Mouse (Mus musculus): ENCODE measurements around the gene Atp11b. TPM values are rescaled to one million over a fixed set of nuclear protein-coding genes. Genes with fewer than 3 reads are reported as not detected.
A peak's percentile ranks its signal among the peaks of the same experiment; 100 is the strongest.

Gene Atp11b
- polyA plus RNA-seq, 1 experiment from 2014 or later = 26.3 TPM

DNA sequence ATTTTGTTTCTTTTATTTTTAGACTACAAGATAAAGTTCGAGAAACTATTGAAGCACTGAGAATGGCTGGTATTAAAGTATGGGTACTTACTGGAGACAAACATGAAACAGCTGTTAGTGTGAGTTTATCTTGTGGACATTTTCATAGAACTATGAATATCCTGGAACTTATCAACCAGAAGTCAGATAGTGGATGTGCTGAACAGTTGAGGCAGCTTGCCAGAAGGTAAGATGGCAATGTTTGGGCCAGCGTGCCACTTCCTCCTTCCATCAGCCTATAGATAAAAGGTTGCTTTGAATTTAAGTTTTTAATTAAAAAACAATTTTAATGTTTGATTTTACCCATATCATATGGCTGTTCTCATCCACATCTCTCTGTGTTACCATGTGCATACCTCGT, 66.0 kb downstream of the Atp11b start:
- no peak overlapping the region for H3K9ac ChIP-seq (ENCODE audit: low read length)
- H3K4me1 ChIP-seq (ENCODE audit: control insufficient read depth in 2 of 2, insufficient read depth in 2 of 2, low read length in 2 of 2) = no peaks in the 10 kb centered on the region
- H3K27me3 ChIP-seq (ENCODE audit: control insufficient read depth, insufficient read depth, low read length) = no peaks in the 10 kb centered on the region
- H3K9me3 ChIP-seq (ENCODE audit: control insufficient read depth, low read length) = no peaks in the 10 kb centered on the region
- peaks cover 14% of the 10 kb centered on the region; the same call in 1 of the 2 replicates for H3K36me3 ChIP-seq (ENCODE audit: control insufficient read depth, insufficient read depth, low read length)
- no peak overlapping the region for H3K27ac ChIP-seq (replicated peaks in 1 of 2; ENCODE audit: control insufficient read depth in 1 of 2, insufficient read depth in 1 of 2, low read depth in 2 of 2, low read length in 2 of 2)
- 59% methylated on average over 3 of the region's 3 CpGs for WGBS
- H3K4me2 ChIP-seq (ENCODE audit: low read length) = no peak overlapping the region
- ATAC-seq (ENCODE audit: insufficient number of reproducible peaks, insufficient read depth, low FRiP score, low read depth) = no peak
- no peak overlapping the region for H3K4me3 ChIP-seq (ENCODE audit: control insufficient read depth in 1 of 2, insufficient read depth in 1 of 2, low read depth in 1 of 2, low read length in 2 of 2)

DNA sequence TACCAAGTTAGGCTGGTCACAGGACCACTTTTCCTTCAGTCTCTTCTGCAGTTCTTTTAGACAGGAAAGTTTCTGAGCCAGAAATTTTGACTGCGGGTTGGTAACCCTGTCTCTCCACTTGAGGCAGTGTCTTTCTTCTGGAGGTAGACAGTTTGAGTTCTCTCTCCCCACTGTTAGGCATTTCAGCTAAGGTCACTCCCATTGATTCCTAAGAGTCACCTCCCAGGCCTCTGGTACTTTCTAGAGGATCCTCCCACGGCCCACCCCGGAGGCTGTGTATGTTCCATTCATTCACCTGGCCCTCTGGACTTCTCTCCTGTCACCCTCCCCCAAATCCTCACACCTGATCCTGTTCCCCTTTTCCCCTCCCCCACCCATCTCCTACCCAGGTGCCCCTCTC, 68.1 kb downstream of the Atp11b start:
- H3K9me3 ChIP-seq (ENCODE audit: control insufficient read depth, low read length) = no peaks in the 10 kb centered on the region
- WGBS = 90% methylated on average over 3 of the region's 3 CpGs
- H3K4me3 ChIP-seq (ENCODE audit: control insufficient read depth in 1 of 2, insufficient read depth in 1 of 2, low read depth in 1 of 2, low read length in 2 of 2) = no peak overlapping the region
- no peak overlapping the region for H3K27ac ChIP-seq (replicated peaks in 1 of 2; ENCODE audit: control insufficient read depth in 1 of 2, insufficient read depth in 1 of 2, low read depth in 2 of 2, low read length in 2 of 2)
- no peak overlapping the region for H3K9ac ChIP-seq (ENCODE audit: low read length)
- no peaks in the 10 kb centered on the region for H3K27me3 ChIP-seq (ENCODE audit: control insufficient read depth, insufficient read depth, low read length)
- H3K4me1 ChIP-seq (ENCODE audit: control insufficient read depth in 2 of 2, insufficient read depth in 2 of 2, low read length in 2 of 2) = no peaks in the 10 kb centered on the region
- H3K4me2 ChIP-seq (ENCODE audit: low read length) = no peak overlapping the region
- no peak for ATAC-seq (ENCODE audit: insufficient number of reproducible peaks, insufficient read depth, low FRiP score, low read depth)
- peaks cover 14% of the 10 kb centered on the region; the same call in 1 of the 2 replicates for H3K36me3 ChIP-seq (ENCODE audit: control insufficient read depth, insufficient read depth, low read length)

DNA sequence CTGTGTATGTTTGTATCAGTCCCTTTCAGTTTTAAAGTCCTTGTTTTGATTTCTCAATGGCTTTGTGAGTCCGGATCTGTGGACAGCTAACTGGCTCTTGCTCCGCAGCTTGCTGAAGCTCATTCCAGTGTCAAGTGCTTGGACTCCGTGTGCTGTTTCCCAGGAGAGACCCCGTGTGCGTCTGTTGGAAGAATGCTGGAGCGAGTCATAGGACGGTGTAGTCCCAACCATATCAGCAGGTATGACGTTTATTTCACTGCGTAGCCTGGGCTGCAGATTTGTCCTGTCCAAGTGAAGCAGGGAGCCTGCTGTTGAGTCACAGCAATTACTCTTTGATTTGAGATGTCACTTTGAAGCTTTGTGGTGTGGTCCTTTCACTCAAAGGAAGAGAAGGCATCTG, 95.4 kb downstream of the Atp11b start:
- H3K27ac ChIP-seq (replicated peaks in 1 of 2; ENCODE audit: control insufficient read depth in 1 of 2, insufficient read depth in 1 of 2, low read depth in 2 of 2, low read length in 2 of 2) = peak overlapping the region in 1 of 2 experiments; percentile 39; a peak in 1 of 4 replicates
- ATAC-seq (ENCODE audit: insufficient number of reproducible peaks, insufficient read depth, low FRiP score, low read depth) = no peak
- peak overlapping the region; percentile 21; the same call in 1 of the 2 replicates for H3K4me2 ChIP-seq (ENCODE audit: low read length)
- no peaks in the 10 kb centered on the region for H3K27me3 ChIP-seq (ENCODE audit: control insufficient read depth, insufficient read depth, low read length)
- H3K36me3 ChIP-seq (ENCODE audit: control insufficient read depth, insufficient read depth, low read length) = peaks cover 24% of the 10 kb centered on the region; the same call in 1 of the 2 replicates
- 47% methylated on average over 9 of the region's 9 CpGs for WGBS
- H3K4me1 ChIP-seq (ENCODE audit: control insufficient read depth in 2 of 2, insufficient read depth in 2 of 2, low read length in 2 of 2) = peaks cover 0 to 5% of the 10 kb centered on the region in 2 experiments; a peak in 2 of 4 replicates
- no peaks in the 10 kb centered on the region for H3K9me3 ChIP-seq (ENCODE audit: control insufficient read depth, low read length)
- no peak overlapping the region for H3K4me3 ChIP-seq (ENCODE audit: control insufficient read depth in 1 of 2, insufficient read depth in 1 of 2, low read depth in 1 of 2, low read length in 2 of 2)
- H3K9ac ChIP-seq (ENCODE audit: low read length) = peak overlapping the region; percentile 30; the same call in 1 of the 2 replicates

DNA sequence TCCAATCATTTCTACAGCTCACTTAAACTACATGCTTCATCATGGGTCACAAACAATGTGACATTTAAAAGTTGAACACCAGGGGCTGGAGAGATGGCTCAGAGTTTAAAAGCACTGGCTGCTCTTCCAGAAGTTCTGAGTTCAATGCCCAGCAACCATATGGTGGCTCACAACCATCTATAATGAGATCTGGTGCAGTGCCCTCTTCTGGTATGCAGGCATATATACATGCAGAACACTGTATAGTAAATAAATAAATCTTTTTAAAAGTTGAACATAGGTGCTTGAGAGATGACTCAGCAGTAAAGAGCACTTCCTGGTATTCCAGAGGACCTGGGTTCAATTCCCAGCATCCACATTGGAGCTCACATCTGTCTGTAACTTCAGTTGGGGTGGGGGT, 129.4 kb downstream of the Atp11b start:
- Histone ChIP-seq H3K27ac (replicated peaks in 1 of 2; ENCODE audit: control insufficient read depth in 1 of 2, insufficient read depth in 1 of 2, low read depth in 2 of 2, low read length in 2 of 2) (no peak overlapping the region), H3K4me2 (ENCODE audit: low read length) (no peak overlapping the region), H3K9me3 (ENCODE audit: control insufficient read depth, low read length) (no peaks in the 10 kb centered on the region), H3K4me3 (ENCODE audit: control insufficient read depth in 1 of 2, insufficient read depth in 1 of 2, low read depth in 1 of 2, low read length in 2 of 2) (no peak overlapping the region), H3K36me3 (ENCODE audit: control insufficient read depth, insufficient read depth, low read length) (no peaks in the 10 kb centered on the region), H3K4me1 (ENCODE audit: control insufficient read depth in 2 of 2, insufficient read depth in 2 of 2, low read length in 2 of 2) (0 out of 4 replicates have a peak, but pooled peaks cover 0 to 2% of the 10 kb centered on the region in 2 experiments), H3K9ac (ENCODE audit: low read length) (no peak overlapping the region), H3K27me3 (ENCODE audit: control insufficient read depth, insufficient read depth, low read length) (no peaks in the 10 kb centered on the region)
- no peak for ATAC-seq (ENCODE audit: insufficient number of reproducible peaks, insufficient read depth, low FRiP score, low read depth)

DNA sequence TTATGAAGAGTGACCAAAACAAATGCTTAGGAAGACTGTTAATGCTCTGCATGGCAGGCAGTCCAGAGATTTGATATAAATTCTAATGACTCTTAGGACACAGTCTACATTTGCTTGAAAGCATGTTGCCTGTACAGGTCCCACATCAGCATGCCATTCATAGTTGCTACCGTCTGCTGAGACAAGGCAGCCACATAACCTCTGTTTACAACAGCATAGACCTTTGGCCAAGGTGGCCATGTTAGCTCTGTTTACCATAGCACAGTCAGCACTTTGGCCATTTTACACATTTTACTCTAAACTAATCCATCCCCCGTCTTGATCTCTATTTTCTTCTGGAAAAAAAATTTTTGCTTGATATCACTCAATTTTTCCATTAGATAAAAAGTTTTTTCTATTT, 135.6 kb downstream of the Atp11b start:
- H3K4me3 ChIP-seq (ENCODE audit: control insufficient read depth in 1 of 2, insufficient read depth in 1 of 2, low read depth in 1 of 2, low read length in 2 of 2) = no peak overlapping the region
- 0 out of 4 replicates have a peak, but pooled peaks cover 0 to 2% of the 10 kb centered on the region in 2 experiments for H3K4me1 ChIP-seq (ENCODE audit: control insufficient read depth in 2 of 2, insufficient read depth in 2 of 2, low read length in 2 of 2)
- peaks cover 16% of the 10 kb centered on the region for H3K36me3 ChIP-seq (ENCODE audit: control insufficient read depth, insufficient read depth, low read length)
- 80% methylated on average over 2 of the region's 2 CpGs for WGBS
- H3K4me2 ChIP-seq (ENCODE audit: low read length) = no peak overlapping the region
- H3K27ac ChIP-seq (replicated peaks in 1 of 2; ENCODE audit: control insufficient read depth in 1 of 2, insufficient read depth in 1 of 2, low read depth in 2 of 2, low read length in 2 of 2) = no peak overlapping the region
- H3K9ac ChIP-seq (ENCODE audit: low read length) = no peak overlapping the region
- no peak for ATAC-seq (ENCODE audit: insufficient number of reproducible peaks, insufficient read depth, low FRiP score, low read depth)
- no peaks in the 10 kb centered on the region for H3K9me3 ChIP-seq (ENCODE audit: control insufficient read depth, low read length)
- no peaks in the 10 kb centered on the region for H3K27me3 ChIP-seq (ENCODE audit: control insufficient read depth, insufficient read depth, low read length)

DNA sequence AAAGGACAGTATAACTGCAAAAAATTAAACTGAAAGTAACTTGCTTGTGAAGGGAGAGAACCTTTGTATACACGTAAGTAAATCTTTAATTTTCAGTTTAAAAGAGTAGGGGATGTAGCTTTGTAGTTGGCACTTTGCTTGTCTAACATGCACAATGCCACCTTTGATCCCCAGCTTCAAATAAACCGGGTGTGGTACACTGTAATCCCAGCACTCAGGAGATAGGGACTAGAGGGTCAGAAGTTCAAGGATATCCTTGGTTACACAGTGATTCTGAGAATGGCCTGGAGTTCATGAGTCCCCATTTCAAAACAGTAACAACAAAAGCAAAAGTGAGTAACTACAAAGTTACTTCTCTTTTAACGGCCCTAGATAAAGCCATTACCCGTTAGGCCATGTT, 137.2 kb downstream of the Atp11b start:
- H3K4me2 ChIP-seq (ENCODE audit: low read length) = no peak overlapping the region
- H3K4me1 ChIP-seq (ENCODE audit: control insufficient read depth in 2 of 2, insufficient read depth in 2 of 2, low read length in 2 of 2) = no peaks in the 10 kb centered on the region
- no peak overlapping the region for H3K27ac ChIP-seq (replicated peaks in 1 of 2; ENCODE audit: control insufficient read depth in 1 of 2, insufficient read depth in 1 of 2, low read depth in 2 of 2, low read length in 2 of 2)
- WGBS = 80% methylated on average over 4 of the region's 4 CpGs
- no peak overlapping the region for H3K4me3 ChIP-seq (ENCODE audit: control insufficient read depth in 1 of 2, insufficient read depth in 1 of 2, low read depth in 1 of 2, low read length in 2 of 2)
- no peaks in the 10 kb centered on the region for H3K27me3 ChIP-seq (ENCODE audit: control insufficient read depth, insufficient read depth, low read length)
- H3K9ac ChIP-seq (ENCODE audit: low read length) = no peak overlapping the region
- no peaks in the 10 kb centered on the region for H3K9me3 ChIP-seq (ENCODE audit: control insufficient read depth, low read length)
- H3K36me3 ChIP-seq (ENCODE audit: control insufficient read depth, insufficient read depth, low read length) = peaks cover 20% of the 10 kb centered on the region
- no peak for ATAC-seq (ENCODE audit: insufficient number of reproducible peaks, insufficient read depth, low FRiP score, low read depth)

DNA sequence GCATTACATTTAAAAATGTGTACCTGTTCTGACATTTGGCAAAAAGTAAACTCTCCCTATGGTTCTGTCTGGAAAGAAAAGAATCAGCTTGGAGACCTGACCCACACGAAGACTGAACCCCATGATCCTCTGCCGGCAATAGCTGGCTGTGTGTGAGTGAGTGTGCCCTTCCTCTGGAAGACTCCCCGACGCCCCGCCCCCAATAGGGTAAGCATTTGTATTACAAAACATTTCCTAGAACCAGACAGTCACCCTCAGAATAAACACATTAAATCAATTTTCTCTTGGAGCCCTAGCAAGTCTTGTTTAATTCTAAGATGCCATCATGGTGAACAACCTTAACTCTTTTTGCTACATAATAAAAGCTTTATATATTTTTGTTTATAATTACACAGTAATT, 139.2 kb downstream of the Atp11b start:
- Histone ChIP-seq H3K9me3 (ENCODE audit: control insufficient read depth, low read length) (no peaks in the 10 kb centered on the region), H3K36me3 (ENCODE audit: control insufficient read depth, insufficient read depth, low read length) (peaks cover 30% of the 10 kb centered on the region), H3K4me2 (ENCODE audit: low read length) (no peak overlapping the region), H3K27ac (replicated peaks in 1 of 2; ENCODE audit: control insufficient read depth in 1 of 2, insufficient read depth in 1 of 2, low read depth in 2 of 2, low read length in 2 of 2) (no peak overlapping the region), H3K4me3 (ENCODE audit: control insufficient read depth in 1 of 2, insufficient read depth in 1 of 2, low read depth in 1 of 2, low read length in 2 of 2) (no peak overlapping the region), H3K4me1 (ENCODE audit: control insufficient read depth in 2 of 2, insufficient read depth in 2 of 2, low read length in 2 of 2) (no peaks in the 10 kb centered on the region), H3K27me3 (ENCODE audit: control insufficient read depth, insufficient read depth, low read length) (no peaks in the 10 kb centered on the region), H3K9ac (ENCODE audit: low read length) (no peak overlapping the region)
- ATAC-seq (ENCODE audit: insufficient number of reproducible peaks, insufficient read depth, low FRiP score, low read depth) = no peak
- 81% methylated on average over 5 of the region's 5 CpGs for WGBS

DNA sequence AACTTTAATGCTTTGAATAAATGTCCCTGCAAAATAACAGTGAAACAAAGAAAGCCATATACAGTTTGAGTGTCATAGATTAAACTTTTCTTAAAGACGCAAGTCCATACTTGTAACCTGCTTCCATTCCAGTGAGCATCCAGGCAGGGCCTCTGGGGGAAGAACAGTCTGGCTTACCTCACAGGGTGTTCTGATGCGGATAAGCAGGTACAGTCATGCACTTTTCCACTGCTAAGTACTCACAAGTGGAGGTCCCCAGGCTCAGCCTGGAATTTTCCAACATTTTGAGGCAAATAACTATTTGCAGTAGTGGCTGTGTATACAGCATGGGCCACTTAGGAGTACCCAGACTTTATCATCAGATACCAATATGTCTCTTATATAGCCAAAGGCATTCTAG, 144.0 kb downstream of the Atp11b start:
- Histone ChIP-seq H3K9me3 (ENCODE audit: control insufficient read depth, low read length) (no peaks in the 10 kb centered on the region), H3K4me1 (ENCODE audit: control insufficient read depth in 2 of 2, insufficient read depth in 2 of 2, low read length in 2 of 2) (no peaks in the 10 kb centered on the region), H3K4me3 (ENCODE audit: control insufficient read depth in 1 of 2, insufficient read depth in 1 of 2, low read depth in 1 of 2, low read length in 2 of 2) (no peak overlapping the region), H3K27ac (replicated peaks in 1 of 2; ENCODE audit: control insufficient read depth in 1 of 2, insufficient read depth in 1 of 2, low read depth in 2 of 2, low read length in 2 of 2) (no peak overlapping the region), H3K36me3 (ENCODE audit: control insufficient read depth, insufficient read depth, low read length) (peaks cover 34% of the 10 kb centered on the region), H3K27me3 (ENCODE audit: control insufficient read depth, insufficient read depth, low read length) (no peaks in the 10 kb centered on the region), H3K4me2 (ENCODE audit: low read length) (no peak overlapping the region), H3K9ac (ENCODE audit: low read length) (no peak overlapping the region)
- 90% methylated on average over 2 of the region's 2 CpGs for WGBS
- ATAC-seq (ENCODE audit: insufficient number of reproducible peaks, insufficient read depth, low FRiP score, low read depth) = no peak
